Mouse (Mus musculus) heart, postnatal 36 days (tissue): Measurements from ENCODE around the gene Gm20920. TPM values are rescaled to one million over a fixed set of nuclear protein-coding genes. Genes with fewer than 3 reads are reported as not detected.
"Not testable (repeated sequence)": the region's sequence is repeated elsewhere in the genome, so short reads cannot be mapped to it uniquely, and the experiment has no call there.

Experiments
- DNase-seq, 2 experiments: peaks; one replicate each; pipeline ENCODE4 v3.0.0; 2021 to 2022
- intact Hi-C: fragments of 180-260 bp; cut with DNase I; formaldehyde crosslinking; loops from one replicate; pipeline ENCODE4 v1.15.1; 2025
- total RNA-seq, 2 experiments: library from RNA; stranded (reverse); gene quantifications; 2 replicates each; pipeline ENCODE4 v1.2.3; 2021

Gene Gm20920
- not detected for total RNA-seq

GRCm38 (mm10) chrY:51851820-51852219, at the start of gene Gm20920:
Gene Gm20920 (plus strand): TSS chrY:51852120.
- intact Hi-C loops, DNase-seq: not testable (repeated sequence)
